Mouse (Mus musculus) G1E (cell line): ENCODE measurements at regions not wholly inside any gene's neighbourhood (a gene's known extent, or its start where the extent isn't known, plus 50 kb on each side); places are given as distances from the start of the nearest gene placed in this dataset.

Source experiments
- CTCF ChIP-seq: IDR thresholded peaks from 2 replicates; pipeline ENCODE4 v1.5.1; 2012; ENCODE audit warnings: low read depth, low read length, inconsistent platforms, mixed read lengths
- GATA1 ChIP-seq: IDR thresholded peaks from 2 replicates; pipeline ENCODE4 v1.6.1; 2012; ENCODE audit warnings: borderline replicate concordance, low read length, inconsistent platforms, mixed read lengths

- TF ChIP-seq CTCF (no peak), GATA1 (no peak)
Measured at GRCm38 (mm10) chr12:25192216-25192615, 95.3 kb upstream of the Id2 start.
